Mouse (Mus musculus) hindbrain, embryonic 13.5 days (tissue): ENCODE data around the gene Mia3. TPM values are rescaled to one million over a fixed set of nuclear protein-coding genes. Genes with fewer than 3 reads are reported as not detected.
"Not testable (repeated sequence)": the region's sequence is repeated elsewhere in the genome, so short reads cannot be mapped to it uniquely, and the experiment has no call there.

Source experiments
- ATAC-seq: fragments of 200-750 bp; cut with Nextera tagmentation; 2 replicates; pipeline ENCODE4 v1.8.0; 2017; ENCODE audit warnings: moderate TSS enrichment; ENCODE audit not compliant: low FRiP score
- H3K27ac ChIP-seq: fragments of 300-500 bp; sonication (generic); 2 replicates; pipeline ENCODE4 v1.5.1; 2015; ENCODE audit warnings: inconsistent platforms, mild to moderate bottlenecking, moderate library complexity
- H3K27me3 ChIP-seq: fragments of 300-500 bp; sonication (generic); 2 replicates; pipeline ENCODE4 v1.6.1; 2015; ENCODE audit warnings: mild to moderate bottlenecking, inconsistent platforms
- H3K36me3 ChIP-seq: fragments of 300-500 bp; sonication (generic); 2 replicates; pipeline ENCODE4 v1.6.1; 2015; ENCODE audit warnings: mild to moderate bottlenecking, inconsistent platforms
- H3K4me1 ChIP-seq: fragments of 300-500 bp; sonication (generic); replicated peaks from 2 replicates; pipeline ENCODE4 v1.6.1; 2015; ENCODE audit warnings: inconsistent platforms
- H3K4me2 ChIP-seq: fragments of 300-500 bp; sonication (generic); 2 replicates; pipeline ENCODE4 v1.6.1; 2015; ENCODE audit warnings: inconsistent platforms, mild to moderate bottlenecking, moderate library complexity
- H3K4me3 ChIP-seq: fragments of 300-500 bp; sonication (generic); 2 replicates; pipeline ENCODE4 v1.5.1; 2015; ENCODE audit warnings: mild to moderate bottlenecking, inconsistent platforms
- H3K9ac ChIP-seq: fragments of 300-500 bp; sonication (generic); 2 replicates; pipeline ENCODE4 v1.6.1; 2015; ENCODE audit warnings: mild to moderate bottlenecking, inconsistent platforms
- H3K9me3 ChIP-seq: fragments of 300-500 bp; sonication (generic); 2 replicates; pipeline ENCODE4 v1.6.1; 2016; ENCODE audit warnings: inconsistent platforms
- WGBS: fragments of 180-500 bp; shearing (Covaris S2); methylation state at CpG from one replicate; pipeline ENCODE4 v1.1.7; 2015; 5-methylcytosine and 5-hydroxymethylcytosine counted together
- polyA plus RNA-seq: library from polyadenylated mRNA; unstranded; fragments of >200 nt; fragmentation: Nextera tagmentation; extraction: Ambion mirVana; gene quantifications from 2 replicates; pipeline ENCODE4 v1.2.1, GENCODE M21; 2015

Mia3 gene
- polyA plus RNA-seq, 1 experiment from 2014 or later, result 105 TPM

DNA sequence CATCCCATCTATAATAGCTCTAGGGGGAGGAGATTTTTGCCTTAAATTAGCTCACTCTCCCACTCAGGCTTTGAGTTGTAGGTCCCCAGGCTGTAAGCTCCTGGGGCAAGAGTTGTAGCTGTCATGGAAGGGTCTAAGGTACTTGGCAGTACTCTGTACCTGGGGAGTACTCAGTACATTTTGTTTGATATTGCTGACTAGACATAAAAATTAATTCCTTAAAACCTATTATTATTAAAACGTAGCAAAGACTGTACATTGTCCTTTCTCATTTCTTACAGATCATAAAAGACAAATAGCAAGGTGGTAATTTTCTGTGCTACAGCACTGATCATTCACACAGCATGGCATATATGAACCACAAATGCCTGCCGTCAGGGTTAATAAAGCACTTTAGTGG is 45.4 kb downstream of the Mia3 start:
- Histone ChIP-seq H3K36me3 (peaks cover 75% of the 10 kb centered on the region), H3K9ac (no peak overlapping the region), H3K27ac (no peak overlapping the region)

GRCm38 (mm10) chr1:183322496-183322895 is 46.9 kb downstream of the Mia3 start:
- not testable (repeated sequence) for H3K27ac ChIP-seq, H3K4me2 ChIP-seq, H3K4me1 ChIP-seq, H3K9ac ChIP-seq, H3K27me3 ChIP-seq, H3K4me3 ChIP-seq, ATAC-seq, H3K9me3 ChIP-seq
- 90% methylated on average over 5 of the region's 5 CpGs for WGBS
- peaks cover 72% of the 10 kb centered on the region for H3K36me3 ChIP-seq

More for the DNA sequence above, 45.4 kb downstream of the Mia3 start:
- Histone ChIP-seq H3K4me3 (no peak overlapping the region), H3K4me2 (no peak overlapping the region), H3K9me3 (no peaks in the 10 kb centered on the region), H3K4me1 (no peaks in the 10 kb centered on the region), H3K27me3 (no peaks in the 10 kb centered on the region)
- ATAC-seq, result no peak
- WGBS, result 98% methylated on average over 2 of the region's 2 CpGs

DNA sequence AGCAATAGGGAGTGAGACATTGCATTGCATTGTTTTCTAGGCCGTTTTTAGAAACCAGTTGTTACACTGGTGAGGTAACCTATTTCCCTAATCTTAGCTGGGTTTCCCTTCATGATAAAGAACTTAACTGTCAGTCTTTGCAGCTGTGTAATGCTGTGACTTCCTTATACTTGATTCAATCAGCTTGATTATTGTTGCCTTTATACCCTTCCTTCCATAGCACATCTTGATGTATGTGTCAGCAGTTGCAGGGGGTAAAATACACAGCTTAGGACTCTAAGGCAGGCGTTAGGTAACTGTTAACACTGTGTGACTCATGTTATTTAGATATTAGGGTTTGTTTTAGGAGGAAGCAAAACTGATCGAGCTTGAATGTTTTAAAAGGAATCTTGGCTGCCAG is 48.6 kb downstream of the Mia3 start:
- peaks cover 73% of the 10 kb centered on the region for H3K36me3 ChIP-seq
- no peaks in the 10 kb centered on the region for H3K27me3 ChIP-seq
- no peaks in the 10 kb centered on the region for H3K9me3 ChIP-seq
- WGBS, result 90% methylated on average over 3 of the region's 3 CpGs
- H3K27ac ChIP-seq, result no peak overlapping the region
- H3K9ac ChIP-seq, result no peak overlapping the region
- no peak overlapping the region for H3K4me3 ChIP-seq
- ATAC-seq, result no peak
- no peaks in the 10 kb centered on the region for H3K4me1 ChIP-seq
- H3K4me2 ChIP-seq, result no peak overlapping the region

GRCm38 (mm10) chr1:183315783-183316182 is 53.6 kb downstream of the Mia3 start:
- ATAC-seq, result no peak
- 96% methylated on average over 2 of the region's 2 CpGs for WGBS
- H3K4me2 ChIP-seq, result no peak overlapping the region
- no peaks in the 10 kb centered on the region for H3K9me3 ChIP-seq
- H3K27me3 ChIP-seq, result no peaks in the 10 kb centered on the region
- H3K4me3 ChIP-seq, result no peak overlapping the region
- no peak overlapping the region for H3K9ac ChIP-seq
- H3K27ac ChIP-seq, result no peak overlapping the region
- no peaks in the 10 kb centered on the region for H3K4me1 ChIP-seq
- H3K36me3 ChIP-seq, result peaks cover 62% of the 10 kb centered on the region

DNA sequence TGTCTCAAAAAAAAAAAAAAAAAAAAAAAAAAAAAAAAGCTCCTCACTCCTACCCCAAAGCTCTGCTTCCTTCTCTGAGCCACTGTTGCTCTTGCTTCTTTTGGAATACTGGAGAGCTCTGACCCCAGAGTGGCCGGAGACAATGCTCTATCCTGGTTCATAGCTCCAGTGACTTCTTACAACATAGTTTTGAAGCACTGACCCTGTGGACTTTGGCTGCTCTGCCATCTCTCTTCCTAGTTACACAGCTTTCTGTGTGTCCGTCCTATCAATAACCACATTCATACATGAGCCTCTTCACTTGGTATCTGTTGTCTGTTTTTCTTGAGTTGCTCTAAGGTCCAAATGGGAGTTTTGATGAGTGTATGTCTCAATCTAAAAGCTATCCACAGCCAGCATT is 57.3 kb downstream of the Mia3 start:
- 91% methylated on average over 2 of the region's 2 CpGs for WGBS
- H3K9ac ChIP-seq, result no peak overlapping the region
- ATAC-seq, result no peak

GRCm38 (mm10) chr1:183309601-183310000 is 59.8 kb downstream of the Mia3 start:
- not testable (repeated sequence) for H3K9me3 ChIP-seq, H3K9ac ChIP-seq, H3K27ac ChIP-seq, H3K4me2 ChIP-seq, H3K4me3 ChIP-seq, H3K4me1 ChIP-seq, ATAC-seq, H3K27me3 ChIP-seq
- 58% methylated on average over 2 of the region's 2 CpGs for WGBS
- peaks cover 34% of the 10 kb centered on the region for H3K36me3 ChIP-seq

More for the DNA sequence above, 57.3 kb downstream of the Mia3 start:
- Histone ChIP-seq H3K4me1 (no peaks in the 10 kb centered on the region), H3K36me3 (peaks cover 57% of the 10 kb centered on the region), H3K4me2 (no peak overlapping the region), H3K4me3 (no peak overlapping the region), H3K9me3 (no peaks in the 10 kb centered on the region), H3K27ac (no peak overlapping the region), H3K27me3 (no peaks in the 10 kb centered on the region)

- Histone ChIP-seq H3K36me3 (peaks cover 23% of the 10 kb centered on the region), H3K9ac (no peak overlapping the region), H3K27me3 (no peaks in the 10 kb centered on the region), H3K4me3 (no peak overlapping the region), H3K4me2 (no peak overlapping the region), H3K4me1 (no peaks in the 10 kb centered on the region), H3K9me3 (no peaks in the 10 kb centered on the region), H3K27ac (no peak overlapping the region)
- 90% methylated on average over 1 of the region's 1 CpGs for WGBS
- no peak for ATAC-seq
Measured at GRCm38 (mm10) chr1:183308476-183308875, 60.9 kb downstream of the Mia3 start.

- H3K4me1 ChIP-seq, result no peaks in the 10 kb centered on the region
- H3K36me3 ChIP-seq, result peaks cover 23% of the 10 kb centered on the region
- ATAC-seq, result no peak
- no peak overlapping the region for H3K27ac ChIP-seq
- H3K4me2 ChIP-seq, result no peak overlapping the region
- no peaks in the 10 kb centered on the region for H3K9me3 ChIP-seq
- no peak overlapping the region for H3K4me3 ChIP-seq
- no peak overlapping the region for H3K9ac ChIP-seq
- H3K27me3 ChIP-seq, result no peaks in the 10 kb centered on the region
- 86% methylated on average over 3 of the region's 3 CpGs for WGBS
Measured at GRCm38 (mm10) chr1:183307555-183307954, 61.8 kb downstream of the Mia3 start.

GRCm38 (mm10) chr1:183299161-183299560 is 70.2 kb downstream of the Mia3 start:
- Histone ChIP-seq H3K9me3 (no peaks in the 10 kb centered on the region), H3K4me3 (no peak overlapping the region), H3K4me1 (0 out of 2 replicates have a peak, but pooled peaks cover 7% of the 10 kb centered on the region), H3K36me3 (no peaks in the 10 kb centered on the region), H3K9ac (no peak overlapping the region), H3K27ac (no peak overlapping the region), H3K4me2 (no peak overlapping the region), H3K27me3 (no peaks in the 10 kb centered on the region)
- ATAC-seq, result no peak
- 88% methylated on average over 6 of the region's 6 CpGs for whole genome bisulfite sequencing

GRCm38 (mm10) chr1:183297886-183298489 is 71.4 kb downstream of the Mia3 start:
- H3K4me3 ChIP-seq, result peak overlapping the region; percentile 51
- H3K36me3 ChIP-seq, result peaks cover 11% of the 10 kb centered on the region
- 0 out of 2 replicates have a peak, but pooled peaks cover 7% of the 10 kb centered on the region for H3K4me1 ChIP-seq
- H3K27ac ChIP-seq, result peak overlapping the region; percentile 35
- H3K9me3 ChIP-seq, result no peaks in the 10 kb centered on the region
- H3K9ac ChIP-seq, result peak overlapping the region; percentile 59
- ATAC-seq, result no peak
- under 1% methylated on average over 20 of the region's 20 CpGs for WGBS
- peak overlapping the region; percentile 57 for H3K4me2 ChIP-seq
- H3K27me3 ChIP-seq, result no peaks in the 10 kb centered on the region

DNA sequence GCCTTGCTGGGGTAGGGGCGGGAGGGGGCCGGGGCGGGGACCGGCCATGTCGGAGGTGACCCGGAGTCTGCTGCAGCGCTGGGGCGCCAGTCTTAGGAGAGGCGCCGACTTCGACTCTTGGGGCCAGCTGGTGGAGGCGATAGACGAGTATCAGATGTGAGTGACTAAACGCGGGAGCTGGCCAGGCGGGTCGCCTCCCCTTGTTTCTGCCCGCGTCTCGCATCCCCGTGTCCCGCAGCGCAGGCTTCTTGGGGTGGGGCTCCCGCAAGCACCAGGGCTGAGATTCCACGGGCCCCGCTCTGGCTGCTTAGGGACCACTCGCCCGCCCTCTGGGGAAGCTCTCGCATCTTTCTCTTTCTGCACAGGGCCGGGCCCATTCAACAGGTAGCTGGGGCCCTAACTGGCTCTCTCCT is 71.9 kb downstream of the Mia3 start:
- peaks cover 16% of the 10 kb centered on the region for H3K36me3 ChIP-seq
- H3K4me3 ChIP-seq, result peak overlapping the region; percentile 51
- ATAC-seq, result no peak; the same call in 1 of the 2 replicates
- 0 out of 2 replicates have a peak, but pooled peaks cover 7% of the 10 kb centered on the region for H3K4me1 ChIP-seq
- no peaks in the 10 kb centered on the region for H3K27me3 ChIP-seq
- no peaks in the 10 kb centered on the region for H3K9me3 ChIP-seq
- H3K9ac ChIP-seq, result peak overlapping the region; percentile 59
- peak overlapping the region; percentile 57 for H3K4me2 ChIP-seq
- peak overlapping the region; percentile 35 for H3K27ac ChIP-seq
- WGBS, result under 1% methylated on average over 30 of the region's 30 CpGs

GRCm38 (mm10) chr1:183296877-183297383 is 72.4 kb downstream of the Mia3 start, which contains the start of gene Brox:
TSS of gene Brox (minus strand) at chr1:183297269.
- ATAC-seq, result peak; percentile 94
- peak within 1 kb of the TSS; percentile 57 for H3K4me2 ChIP-seq

GRCm38 (mm10) chr1:183296465-183296864 is 72.9 kb downstream of the Mia3 start, which contains the start of gene Aida:
TSS of gene Aida (plus strand) at chr1:183296590.
- Histone ChIP-seq H3K9me3 (no peaks in the 10 kb centered on the region), H3K4me1 (0 out of 2 replicates have a peak, but pooled peaks cover 7% of the 10 kb centered on the region), H3K27ac (peak within 1 kb of the TSS; percentile 80), H3K9ac (peak within 1 kb of the TSS; percentile 74), H3K4me2 (peak within 1 kb of the TSS; percentile 57), H3K27me3 (no peaks in the 10 kb centered on the region), H3K36me3 (peaks cover 23% of the 10 kb centered on the region), H3K4me3 (peak within 1 kb of the TSS; percentile 51)
- peak; percentile 30 for ATAC-seq
- WGBS, result under 1% methylated on average over 26 of the region's 26 CpGs

More at GRCm38 (mm10) chr1:183296877-183297383, 72.4 kb downstream of the Mia3 start, which contains the start of gene Brox:
- 0 out of 2 replicates have a peak, but pooled peaks cover 7% of the 10 kb centered on the region for H3K4me1 ChIP-seq
- H3K36me3 ChIP-seq, result peaks cover 20% of the 10 kb centered on the region
- H3K27ac ChIP-seq, result peak within 1 kb of the TSS; percentile 80
- H3K4me3 ChIP-seq, result peak within 1 kb of the TSS; percentile 51
- no peaks in the 10 kb centered on the region for H3K9me3 ChIP-seq
- H3K9ac ChIP-seq, result peak within 1 kb of the TSS; percentile 74
- H3K27me3 ChIP-seq, result no peaks in the 10 kb centered on the region
- 0% methylated on average over 39 of the region's 39 CpGs for WGBS
